Mouse (Mus musculus) forebrain, embryonic 15.5 days (tissue): ENCODE measurements at regions not wholly inside any gene's neighbourhood (a gene's known extent, or its start where the extent isn't known, plus 50 kb on each side); places are given as distances from the start of the nearest gene placed in this dataset.

Experiments used
- ATAC-seq: fragments of 200-750 bp; cut with Nextera tagmentation; replicated peaks from 2 replicates; pipeline ENCODE4 v1.8.0; 2017; ENCODE audit warnings: mild to moderate bottlenecking, moderate TSS enrichment, moderate library complexity
- H3K27ac ChIP-seq: fragments of 300-500 bp; sonication (generic); replicated peaks from 2 replicates; pipeline ENCODE4 v1.5.1; 2015; ENCODE audit warnings: mild to moderate bottlenecking, inconsistent platforms
- H3K27me3 ChIP-seq: fragments of 300-500 bp; sonication (generic); 2 replicates; pipeline ENCODE4 v1.6.1; 2015; ENCODE audit warnings: inconsistent platforms
- H3K36me3 ChIP-seq: fragments of 300-500 bp; sonication (generic); 2 replicates; pipeline ENCODE4 v1.6.1; 2015; ENCODE audit warnings: mild to moderate bottlenecking, inconsistent platforms
- H3K4me1 ChIP-seq: fragments of 300-500 bp; sonication (generic); 2 replicates; pipeline ENCODE4 v1.6.1; 2015; ENCODE audit warnings: inconsistent platforms
- H3K4me2 ChIP-seq: fragments of 300-500 bp; sonication (generic); replicated peaks from 2 replicates; pipeline ENCODE4 v1.6.1; 2015; ENCODE audit warnings: mild to moderate bottlenecking, inconsistent platforms
- H3K4me3 ChIP-seq: fragments of 300-500 bp; sonication (generic); 2 replicates; pipeline ENCODE4 v1.5.1; 2015; ENCODE audit warnings: mild to moderate bottlenecking, inconsistent platforms
- H3K9ac ChIP-seq: fragments of 300-500 bp; sonication (generic); replicated peaks from 2 replicates; pipeline ENCODE4 v1.6.1; 2015; ENCODE audit warnings: mild to moderate bottlenecking, inconsistent platforms
- H3K9me3 ChIP-seq: fragments of 300-500 bp; sonication (generic); 2 replicates; pipeline ENCODE4 v1.6.1; 2016; ENCODE audit warnings: inconsistent platforms
- WGBS: fragments of 180-500 bp; shearing (Covaris S2); methylation state at CpG from one replicate; pipeline ENCODE4 v1.1.7; 2015; ENCODE audit warnings: mixed read lengths; 5-methylcytosine and 5-hydroxymethylcytosine counted together

GRCm38 (mm10) chr2:94590494-94590893 lies 152.6 kb upstream of the Api5 start:
- Histone ChIP-seq H3K4me2 (no peak overlapping the region), H3K36me3 (no peaks in the 10 kb centered on the region), H3K4me3 (no peak overlapping the region), H3K27ac (no peak overlapping the region), H3K9me3 (no peaks in the 10 kb centered on the region), H3K9ac (no peak overlapping the region), H3K4me1 (no peaks in the 10 kb centered on the region), H3K27me3 (no peaks in the 10 kb centered on the region)
- 42% methylated on average over 6 of the region's 6 CpGs for WGBS
- no peak for ATAC-seq

- no peak overlapping the region for H3K4me3 ChIP-seq
- WGBS = 68% methylated on average over 1 of the region's 1 CpGs
- H3K9ac ChIP-seq = no peak overlapping the region
- H3K27me3 ChIP-seq = no peaks in the 10 kb centered on the region
- H3K4me1 ChIP-seq = no peaks in the 10 kb centered on the region
- H3K4me2 ChIP-seq = no peak overlapping the region
- ATAC-seq = no peak
- H3K36me3 ChIP-seq = no peaks in the 10 kb centered on the region
- H3K9me3 ChIP-seq = no peaks in the 10 kb centered on the region
- H3K27ac ChIP-seq = no peak overlapping the region
Observed at GRCm38 (mm10) chr2:94587255-94587654, 149.3 kb upstream of the Api5 start.

DNA sequence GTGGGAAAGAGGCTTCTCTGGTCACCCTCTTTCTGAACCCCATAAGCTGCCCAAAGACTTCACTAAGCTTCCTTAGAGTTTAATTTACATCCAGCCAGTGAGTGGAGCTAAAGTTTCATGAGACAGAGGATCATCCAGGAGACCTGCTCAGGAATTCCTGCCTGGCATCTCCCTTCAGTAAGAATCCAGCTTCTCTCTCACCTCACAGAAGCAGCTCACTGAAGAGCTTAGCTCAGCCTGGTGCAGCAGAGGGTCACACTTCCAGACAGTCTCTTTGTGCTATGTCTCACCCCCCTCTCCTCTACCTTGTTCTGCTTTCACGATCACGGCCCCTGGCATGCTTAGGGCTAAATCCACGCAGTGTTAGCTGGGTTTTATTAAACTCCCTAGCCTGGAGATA lies 133.7 kb upstream of the Api5 start:
- no peak for ATAC-seq
- Histone ChIP-seq H3K36me3 (no peaks in the 10 kb centered on the region), H3K4me2 (no peak overlapping the region), H3K4me3 (no peak overlapping the region), H3K27me3 (no peaks in the 10 kb centered on the region), H3K9ac (no peak overlapping the region), H3K9me3 (no peaks in the 10 kb centered on the region), H3K4me1 (no peaks in the 10 kb centered on the region), H3K27ac (no peak overlapping the region)
- WGBS = 27% methylated on average over 3 of the region's 3 CpGs

DNA sequence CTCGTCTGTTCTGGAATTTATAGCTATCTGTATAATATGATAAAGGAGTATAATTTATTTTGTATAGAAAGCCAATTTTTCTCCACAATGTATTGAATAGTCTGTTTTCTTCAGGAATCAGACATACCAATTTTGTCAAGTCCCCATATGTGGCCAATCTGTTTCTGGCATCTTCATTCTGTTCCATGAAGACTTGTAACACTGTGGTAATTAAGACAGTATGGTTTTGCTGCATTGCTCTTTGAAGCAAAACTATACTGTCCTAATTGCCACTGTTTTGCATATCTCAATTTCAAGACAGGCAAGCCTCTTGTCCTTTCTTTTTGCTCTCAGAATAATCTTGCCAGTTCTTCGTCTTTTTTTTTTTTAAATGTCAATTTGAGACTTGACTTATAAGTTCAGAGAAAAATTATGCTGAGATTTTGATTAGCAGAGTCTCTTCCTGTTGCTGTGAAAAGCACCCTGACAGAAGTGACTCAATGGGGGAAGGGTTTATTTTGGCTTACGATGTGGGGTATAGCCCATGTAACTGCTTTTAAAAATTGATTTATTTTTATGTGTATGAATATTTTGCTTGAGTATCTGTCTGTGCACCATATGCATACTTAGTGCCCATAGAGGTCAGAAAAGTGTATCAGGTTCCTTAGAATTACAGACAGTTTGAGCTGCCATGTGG lies 103.4 kb upstream of the Api5 start:
- 69% methylated on average over 3 of the region's 3 CpGs for WGBS
- no peaks in the 10 kb centered on the region for H3K9me3 ChIP-seq
- peak; percentile 85 for ATAC-seq
- H3K4me2 ChIP-seq = no peak overlapping the region
- H3K4me1 ChIP-seq = no peaks in the 10 kb centered on the region
- H3K36me3 ChIP-seq = no peaks in the 10 kb centered on the region
- no peak overlapping the region for H3K9ac ChIP-seq
- no peaks in the 10 kb centered on the region for H3K27me3 ChIP-seq
- peak overlapping the region; percentile 14; the same call in 1 of the 2 replicates for H3K27ac ChIP-seq
- no peak overlapping the region for H3K4me3 ChIP-seq

DNA sequence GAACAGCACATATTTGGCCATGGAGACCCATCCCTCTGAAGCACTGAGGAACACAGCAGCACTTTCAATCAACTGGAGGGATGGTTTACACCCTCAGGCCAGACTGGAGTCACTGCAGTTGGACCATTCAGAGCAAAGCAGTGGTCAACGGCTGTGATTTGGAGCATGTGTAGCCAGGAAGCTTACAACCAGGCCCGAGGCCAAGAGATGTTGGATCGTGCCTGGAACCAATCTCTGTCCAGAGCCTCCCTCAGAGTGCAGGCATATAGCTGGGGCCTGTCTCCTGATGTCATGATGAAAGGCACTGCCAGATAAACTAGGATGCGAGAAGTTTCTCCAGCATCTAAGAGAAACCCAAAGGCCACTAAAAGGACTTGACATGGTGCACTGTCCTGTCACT lies 98.7 kb upstream of the Api5 start:
- H3K4me3 ChIP-seq = no peak overlapping the region
- no peaks in the 10 kb centered on the region for H3K4me1 ChIP-seq
- H3K27me3 ChIP-seq = no peaks in the 10 kb centered on the region
- no peak overlapping the region for H3K4me2 ChIP-seq
- no peak for ATAC-seq
- H3K9me3 ChIP-seq = no peaks in the 10 kb centered on the region
- 80% methylated on average over 4 of the region's 4 CpGs for WGBS
- no peak overlapping the region for H3K27ac ChIP-seq
- no peak overlapping the region for H3K9ac ChIP-seq
- H3K36me3 ChIP-seq = no peaks in the 10 kb centered on the region

DNA sequence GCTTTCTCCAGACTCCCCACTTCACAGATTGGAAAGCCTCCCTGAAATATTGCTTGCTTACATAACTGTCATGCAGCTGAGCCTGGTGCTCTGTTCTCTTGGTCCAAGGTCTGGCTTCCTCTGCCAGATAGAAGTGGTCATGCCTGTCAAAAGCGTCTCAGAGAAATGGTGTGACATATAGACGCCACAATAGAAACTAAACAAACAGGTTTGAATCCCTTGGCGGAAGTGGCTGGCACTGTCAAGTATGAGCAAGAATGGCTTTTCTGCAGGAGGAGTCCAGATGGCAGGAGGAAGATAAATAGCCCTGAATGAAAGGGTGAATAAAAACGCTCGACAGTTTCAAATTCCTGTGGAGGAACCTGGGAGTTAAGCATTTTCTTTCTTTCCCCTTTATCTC lies 93.2 kb upstream of the Api5 start:
- WGBS = 49% methylated on average over 5 of the region's 5 CpGs
- Histone ChIP-seq H3K36me3 (no peaks in the 10 kb centered on the region), H3K4me2 (no peak overlapping the region), H3K4me1 (no peaks in the 10 kb centered on the region), H3K27ac (no peak overlapping the region), H3K27me3 (no peaks in the 10 kb centered on the region), H3K9me3 (no peaks in the 10 kb centered on the region), H3K9ac (no peak overlapping the region), H3K4me3 (no peak overlapping the region)
- ATAC-seq = no peak; the same call in 1 of the 2 replicates

DNA sequence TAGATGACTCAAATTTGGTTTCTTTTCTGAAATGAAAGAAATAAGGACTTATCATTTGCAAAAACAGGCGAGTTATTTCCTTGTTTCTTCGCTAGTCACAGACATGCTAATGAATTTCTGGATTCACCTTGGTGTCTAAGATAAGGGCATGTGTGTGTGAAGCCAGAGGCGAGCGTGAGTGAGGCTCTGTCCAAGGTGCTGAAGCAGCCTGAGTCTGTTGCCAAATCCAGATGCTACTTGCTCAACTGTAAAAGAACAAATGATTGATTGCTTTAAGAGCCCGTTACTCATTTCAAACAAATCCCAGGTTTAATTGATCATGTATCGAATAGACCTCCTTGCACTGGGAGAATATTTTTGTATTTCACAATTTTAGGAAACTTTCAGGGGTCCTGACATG lies 86.6 kb upstream of the Api5 start:
- no peak overlapping the region for H3K9ac ChIP-seq
- H3K4me3 ChIP-seq = no peak overlapping the region
- no peaks in the 10 kb centered on the region for H3K9me3 ChIP-seq
- 33% methylated on average over 6 of the region's 6 CpGs for WGBS
- H3K4me2 ChIP-seq = no peak overlapping the region
- ATAC-seq = no peak
- H3K27ac ChIP-seq = no peak overlapping the region
- no peaks in the 10 kb centered on the region for H3K36me3 ChIP-seq
- no peaks in the 10 kb centered on the region for H3K27me3 ChIP-seq
- H3K4me1 ChIP-seq = no peaks in the 10 kb centered on the region

GRCm38 (mm10) chr2:94516866-94517265 lies 78.9 kb upstream of the Api5 start:
- Histone ChIP-seq H3K27ac (no peak overlapping the region), H3K4me1 (no peaks in the 10 kb centered on the region), H3K9me3 (no peaks in the 10 kb centered on the region), H3K4me2 (no peak overlapping the region), H3K4me3 (no peak overlapping the region), H3K27me3 (no peaks in the 10 kb centered on the region), H3K9ac (no peak overlapping the region), H3K36me3 (no peaks in the 10 kb centered on the region)
- no peak for ATAC-seq
- WGBS = 80% methylated on average over 1 of the region's 1 CpGs

- ATAC-seq = no peak
- Histone ChIP-seq H3K9ac (no peak overlapping the region), H3K27ac (no peak overlapping the region), H3K4me3 (no peak overlapping the region), H3K4me2 (no peak overlapping the region), H3K27me3 (no peaks in the 10 kb centered on the region), H3K4me1 (no peaks in the 10 kb centered on the region), H3K9me3 (no peaks in the 10 kb centered on the region), H3K36me3 (no peaks in the 10 kb centered on the region)
- WGBS = 55% methylated on average over 3 of the region's 3 CpGs
Observed at GRCm38 (mm10) chr2:94512027-94512426, 74.1 kb upstream of the Api5 start.

GRCm38 (mm10) chr2:94500649-94501048 lies 62.7 kb upstream of the Api5 start:
- Histone ChIP-seq H3K4me2 (no peak overlapping the region), H3K27ac (no peak overlapping the region), H3K9ac (no peak overlapping the region), H3K4me3 (no peak overlapping the region), H3K27me3 (no peaks in the 10 kb centered on the region), H3K36me3 (no peaks in the 10 kb centered on the region), H3K4me1 (no peaks in the 10 kb centered on the region), H3K9me3 (no peaks in the 10 kb centered on the region)
- WGBS = 41% methylated on average over 2 of the region's 2 CpGs
- no peak for ATAC-seq

DNA sequence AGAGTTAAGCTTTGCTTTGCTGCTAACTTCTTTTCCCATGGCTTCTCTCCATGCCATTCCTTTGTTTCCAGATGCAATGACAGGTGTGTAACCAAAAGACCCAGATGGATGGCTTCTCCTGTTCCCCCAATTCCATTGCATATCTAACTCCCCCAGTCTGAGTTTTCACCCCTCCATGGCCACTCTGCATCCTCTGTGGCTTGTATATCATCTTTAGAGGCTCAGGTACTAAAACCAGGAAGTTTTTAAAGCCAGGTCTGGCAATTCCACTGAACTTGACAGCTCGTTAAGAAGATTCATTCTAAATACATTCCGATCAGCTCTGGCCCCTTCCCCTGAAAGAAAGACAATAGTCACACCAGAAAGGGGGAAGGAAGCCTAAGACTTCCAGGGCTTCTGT lies 60.6 kb upstream of the Api5 start:
- no peak overlapping the region for H3K4me3 ChIP-seq
- H3K4me2 ChIP-seq = no peak overlapping the region
- WGBS = 41% methylated on average over 2 of the region's 2 CpGs
- H3K9ac ChIP-seq = no peak overlapping the region
- H3K4me1 ChIP-seq = no peaks in the 10 kb centered on the region
- no peaks in the 10 kb centered on the region for H3K9me3 ChIP-seq
- no peak overlapping the region for H3K27ac ChIP-seq
- H3K27me3 ChIP-seq = no peaks in the 10 kb centered on the region
- no peak for ATAC-seq
- no peaks in the 10 kb centered on the region for H3K36me3 ChIP-seq
